In genomic region chr9:62934700-62935400, GRCm38 (mm10) we compare ENCODE assay signal across 30 mouse cellular contexts. TPM values are rescaled to one million over a fixed set of nuclear protein-coding genes. Genes with fewer than 3 reads are reported as not detected.
DNase-seq lines count a peak whose midpoint lies in the region; ATAC-seq and TF ChIP-seq lines count a peak whose summit lies in the region.
"Had no signal": no experiment of that assay in that cellular context is flagged by ENCODE, and none has a peak within 500 bp of the region (broad histone marks: within the 10 kb centered on the region; RNA-seq: fewer than 3 reads in every experiment).

No protein-coding gene starts in this region.

- no peaks in the 10 kb centered on the region for H3K27me3 ChIP-seq in kidney, embryonic 16.5 days (ENCODE audit: insufficient read depth, low read length)
- no peaks in the 10 kb centered on the region for H3K27me3 ChIP-seq in G1E (ENCODE audit: insufficient read depth, low read length)
- H3K27me3 ChIP-seq: heart, embryonic 15.5 days; hindbrain, embryonic 15.5 days; intestine, embryonic 15.5 days; kidney, embryonic 15.5 days; limb, embryonic 12.5 days; lung, embryonic 15.5 days; neural tube, embryonic 13.5 days had no signal

- peaks cover 92% of the 10 kb centered on the region for H3K79me2 ChIP-seq in macrophage (ENCODE audit: inconsistent target)

- WGBS in kidney, embryonic 16.5 days: 62% methylated on average over 2 of the region's 2 CpGs
- WGBS in macrophage (ENCODE audit: missing documents): 74% methylated on average over 2 of the region's 2 CpGs

- H3K4me2 ChIP-seq in kidney, embryonic 16.5 days (replicated peaks; ENCODE audit: low read depth, low read length): no peak overlapping the region
- H3K4me2 ChIP-seq: heart, embryonic 15.5 days; hindbrain, embryonic 15.5 days; intestine, embryonic 15.5 days; kidney, embryonic 15.5 days; limb, embryonic 12.5 days; lung, embryonic 15.5 days; neural tube, embryonic 13.5 days had no signal

- H3K36me3 ChIP-seq in kidney, embryonic 16.5 days (ENCODE audit: insufficient read depth, low read length): no peaks in the 10 kb centered on the region
- H3K36me3 ChIP-seq in G1E (replicated peaks) (peaks cover 26% of the 10 kb centered on the region), macrophage (ENCODE audit: inconsistent target) (no peaks in the 10 kb centered on the region)
- H3K36me3 ChIP-seq: heart, embryonic 15.5 days; hindbrain, embryonic 15.5 days; intestine, embryonic 15.5 days; kidney, embryonic 15.5 days; limb, embryonic 12.5 days; lung, embryonic 15.5 days; midbrain, embryonic 10.5 days; neural tube, embryonic 13.5 days had no signal

- DNase-seq in adrenal gland, postnatal 14 days: peak; percentile 8
- DNase-seq in adrenal gland, adult 18-20 months (ENCODE audit: low spot score in 2 of 2): no peak
- no peak for DNase-seq in kidney, postnatal 4 days
- DNase-seq in G1E (ENCODE audit: low spot score): peak; percentile 8
- DNase-seq in left cerebral cortex, adult 9 months (ENCODE audit: low spot score in 2 of 2): no peak
- DNase-seq in retina, postnatal 1 day: no peak
- DNase-seq: adrenal gland, adult 8-10 months; cerebellum, adult 8-10 months; gastrocnemius, postnatal 36 days; heart, adult 2 months; lung, postnatal 36 days; right cerebral cortex, adult 18-20 months; right cerebral cortex, postnatal 4 days; thymus, adult 18-20 months; thymus, postnatal 4 days had no signal

- no peak overlapping the region for H3K9ac ChIP-seq in kidney, embryonic 16.5 days (replicated peaks; ENCODE audit: low read length)
- H3K9ac ChIP-seq: heart, embryonic 15.5 days; hindbrain, embryonic 15.5 days; intestine, embryonic 15.5 days; kidney, embryonic 15.5 days; limb, embryonic 12.5 days; liver, embryonic 14.5 days; lung, embryonic 15.5 days; neural tube, embryonic 13.5 days had no signal

- ATAC-seq in kidney, embryonic 16.5 days (ENCODE audit: low FRiP score, low TSS enrichment): no peak
- ATAC-seq in G1E (ENCODE audit: extremely low read depth, insufficient number of reproducible peaks, low FRiP score, poor library complexity, severe bottlenecking): peak; percentile 59
- ATAC-seq: CD4-positive, CD25-positive, alpha-beta regulatory T cell, adult 4 months; forebrain, embryonic 14.5 days; intestine, embryonic 15.5 days; midbrain, embryonic 16.5 days had no signal

- no peaks in the 10 kb centered on the region for H3K9me3 ChIP-seq in kidney, embryonic 16.5 days (ENCODE audit: low read length)
- H3K9me3 ChIP-seq in G1E (replicated peaks): no peaks in the 10 kb centered on the region
- H3K9me3 ChIP-seq: heart, embryonic 15.5 days; hindbrain, embryonic 15.5 days; intestine, embryonic 15.5 days; kidney, embryonic 15.5 days; limb, embryonic 12.5 days; lung, embryonic 15.5 days; midbrain, embryonic 10.5 days; neural tube, embryonic 13.5 days had no signal

- TF ChIP-seq CTCF in G1E (IDR thresholded peaks at IDR 0.05; ENCODE audit: low read depth, low read length): no peak

- H3K4me3 ChIP-seq in kidney, embryonic 16.5 days (ENCODE audit: low read length): no peak overlapping the region
- H3K4me3 ChIP-seq in G1E (ENCODE audit: low read depth, low read length): no peak overlapping the region
- H3K4me3 ChIP-seq in macrophage (ENCODE audit: inconsistent target): no peak overlapping the region
- H3K4me3 ChIP-seq: heart, adult 2 months; heart, embryonic 15.5 days; hindbrain, embryonic 15.5 days; intestine, embryonic 15.5 days; kidney, embryonic 15.5 days; limb, embryonic 12.5 days; lung, embryonic 15.5 days; midbrain, embryonic 10.5 days; myocyte; neural tube, embryonic 13.5 days had no signal

- H3K4me1 ChIP-seq in kidney, embryonic 16.5 days (ENCODE audit: insufficient read depth, low read length): peaks cover 12% of the 10 kb centered on the region; the same call in 1 of the 2 replicates
- H3K4me1 ChIP-seq in G1E (ENCODE audit: insufficient read depth, low read depth, low read length): peaks cover 56% of the 10 kb centered on the region

- H3K27ac ChIP-seq in kidney, embryonic 16.5 days (ENCODE audit: low read length): peak overlapping the region; percentile 50; the same call in 1 of the 2 replicates
- peak overlapping the region; percentile 97 for H3K27ac ChIP-seq in macrophage
- H3K27ac ChIP-seq: heart, adult 2 months; heart, embryonic 15.5 days; hindbrain, embryonic 15.5 days; intestine, embryonic 15.5 days; kidney, embryonic 15.5 days; limb, embryonic 12.5 days; liver, embryonic 14.5 days; lung, embryonic 15.5 days; midbrain, embryonic 10.5 days; neural tube, embryonic 13.5 days had no signal

RNA-seq across cellular contexts. Expression of gene Pias1, which starts 52.9 kb away (rescaled TPM):
- total RNA-seq in adrenal gland, postnatal 14 days (2021): 26.0 and 33.5 TPM in 2 replicates
- total RNA-seq in adrenal gland, adult 18-20 months (2021): 10 to 100 TPM; 36.0 to 36.2 TPM
- polyA plus RNA-seq in kidney, embryonic 16.5 days (2015; fragmentation: Nextera tagmentation; extraction: Ambion mirVana): 58.2 and 63.7 TPM in 2 replicates
- 125 and 136 TPM in 2 replicates for total RNA-seq in G1E (2014; fragmentation: Nextera tagmentation)
- 45.8 and 51.6 TPM in 2 replicates for total RNA-seq in G1E (2017)
- polyA plus RNA-seq in G1E (2012): 1.2 and 1.5 TPM in 2 replicates
- 100 to 1,000 TPM in 8 of 26 experiments, 10 to 100 TPM in 18; 52.0 to 113 (median 89.9) TPM for total RNA-seq in macrophage (2018; cell fraction: chromatin; rRNA removed)
- 10 to 100 TPM; 18.8 to 31.6 (median 26.4) TPM for total RNA-seq in macrophage (2018; cell fraction: cytosol; rRNA removed)
- 100 to 1,000 TPM in 3 of 26 experiments, 10 to 100 TPM in 23; 48.7 to 121 (median 67.8) TPM for total RNA-seq in macrophage (2018; cell fraction: nucleus; rRNA removed)
- 22.1 to 40.5 TPM (median 30.9 TPM) in 3 replicates for polyA plus RNA-seq in macrophage (2018)

Comparison
In these comparisons a context has a peak if more than half of its experiments do, and no peak if none do; other contexts are left out.
1. DNase-seq: peak in adrenal gland, postnatal 14 days (single experiment) and G1E (single experiment); none in adrenal gland, adult 18-20 months (0 of 2), kidney, postnatal 4 days (0 of 2), left cerebral cortex, adult 9 months (0 of 2) and retina, postnatal 1 day (single experiment).